Mouse (Mus musculus): ENCODE measurements around the gene Mrpl12. TPM values are rescaled to one million over a fixed set of nuclear protein-coding genes. Genes with fewer than 3 reads are reported as not detected.
"Not testable (repeated sequence)": the region's sequence is repeated elsewhere in the genome, so short reads cannot be mapped to it uniquely, and the experiment has no call there.

The Mrpl12 gene
- polyA plus RNA-seq, 1 experiment from 2014 or later, result 119 TPM

DNA sequence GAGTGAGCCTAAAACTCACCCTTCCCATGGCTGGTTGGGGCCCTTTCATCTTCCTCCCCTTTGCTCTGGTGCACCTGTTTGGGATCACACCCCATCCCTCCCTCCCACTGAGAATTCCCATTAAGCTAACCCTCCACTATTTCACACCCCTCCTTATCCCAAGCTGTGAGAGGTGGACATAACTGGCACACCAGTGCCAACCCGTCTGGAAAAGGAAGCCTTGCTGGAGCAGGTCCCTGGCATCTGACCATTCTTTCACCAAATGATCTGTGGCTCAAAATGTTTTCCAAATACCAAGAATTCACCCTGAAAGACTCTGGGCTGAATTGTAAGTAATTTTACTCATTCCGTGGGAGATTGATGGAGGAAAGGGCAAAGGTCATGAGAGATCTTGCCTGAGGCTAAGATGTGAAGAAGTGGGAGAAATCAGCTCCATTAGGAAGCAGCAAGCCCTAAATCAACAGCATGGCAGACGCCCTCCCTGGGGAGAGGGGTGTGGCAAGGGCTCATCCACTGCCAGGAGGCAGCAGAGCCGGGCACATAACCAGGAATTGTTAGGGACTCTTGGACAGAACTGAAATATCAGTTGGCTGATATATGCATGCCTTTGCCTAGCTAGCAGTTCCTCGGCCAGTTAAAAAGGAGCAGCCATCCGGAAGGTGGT lies 28.5 kb downstream of the Mrpl12 start:
- Histone ChIP-seq H3K27ac (ENCODE audit: low read length) (no peak overlapping the region), H3K9ac (replicated peaks; ENCODE audit: low read depth, low read length) (no peak overlapping the region), H3K4me2 (ENCODE audit: low read length) (no peak overlapping the region), H3K4me3 (replicated peaks; ENCODE audit: low read length) (no peak overlapping the region), H3K36me3 (ENCODE audit: control insufficient read depth, insufficient read depth) (no peaks in the 10 kb centered on the region), H3K9me3 (ENCODE audit: control insufficient read depth, low read length) (no peaks in the 10 kb centered on the region), H3K4me1 (replicated peaks; ENCODE audit: control insufficient read depth, insufficient read depth, low read length) (peaks cover 2% of the 10 kb centered on the region; the same call in 1 of the 2 replicates), H3K27me3 (replicated peaks; ENCODE audit: control insufficient read depth, insufficient read depth, low read length) (no peaks in the 10 kb centered on the region)
- ATAC-seq, result no peak
- WGBS, result 47% methylated on average over 6 of the region's 6 CpGs

DNA sequence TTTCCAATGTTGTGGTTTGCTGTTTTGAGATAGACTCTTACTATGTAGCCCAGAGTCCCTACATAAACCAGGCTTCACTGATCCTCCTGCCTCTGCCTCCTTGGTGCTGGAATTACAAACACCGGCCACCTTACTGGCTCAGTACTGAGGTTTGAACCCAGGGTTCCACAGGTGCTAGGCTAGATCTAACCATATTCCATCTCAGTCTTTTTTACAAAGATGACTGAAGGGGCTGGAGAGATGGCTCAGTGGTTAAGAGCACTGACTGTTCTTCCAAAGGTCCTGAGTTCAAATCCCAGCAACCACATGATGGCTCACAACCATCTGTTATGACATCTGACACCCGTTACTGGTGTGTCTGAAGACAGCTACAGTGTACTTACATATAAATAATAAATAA lies 29.8 kb downstream of the Mrpl12 start:
- not testable (repeated sequence) for H3K4me3 ChIP-seq (replicated peaks; ENCODE audit: low read length); H3K9ac ChIP-seq (replicated peaks; ENCODE audit: low read depth, low read length); H3K27me3 ChIP-seq (replicated peaks; ENCODE audit: control insufficient read depth, insufficient read depth, low read length); H3K36me3 ChIP-seq (ENCODE audit: control insufficient read depth, insufficient read depth); H3K4me2 ChIP-seq (ENCODE audit: low read length); H3K9me3 ChIP-seq (ENCODE audit: control insufficient read depth, low read length); H3K27ac ChIP-seq (ENCODE audit: low read length); H3K4me1 ChIP-seq (replicated peaks; ENCODE audit: control insufficient read depth, insufficient read depth, low read length); ATAC-seq
- 90% methylated on average over 2 of the region's 2 CpGs for WGBS

DNA sequence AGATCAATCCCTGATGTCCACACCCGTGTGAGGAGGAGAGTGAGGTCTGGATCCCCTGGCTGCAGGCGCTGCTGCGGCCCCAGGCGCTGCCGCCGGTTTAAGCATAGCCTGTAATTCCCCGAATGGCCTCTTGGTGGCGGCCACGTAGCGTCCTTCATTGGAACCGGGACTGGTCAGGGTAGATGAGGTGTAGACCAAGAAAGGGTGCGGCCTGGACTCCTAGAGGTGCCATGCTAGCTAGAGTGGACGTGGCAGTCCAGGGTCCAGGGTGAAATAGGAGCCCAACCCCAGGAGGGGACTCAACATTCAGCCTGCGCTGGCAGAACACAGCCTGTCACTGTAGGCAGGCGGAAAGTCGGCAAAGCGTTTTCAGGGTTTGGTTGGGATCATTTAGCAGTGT lies 31.2 kb downstream of the Mrpl12 start:
- Histone ChIP-seq H3K27me3 (replicated peaks; ENCODE audit: control insufficient read depth, insufficient read depth, low read length) (no peaks in the 10 kb centered on the region), H3K4me1 (replicated peaks; ENCODE audit: control insufficient read depth, insufficient read depth, low read length) (peaks cover 2% of the 10 kb centered on the region; the same call in 1 of the 2 replicates), H3K9ac (replicated peaks; ENCODE audit: low read depth, low read length) (no peak overlapping the region), H3K27ac (ENCODE audit: low read length) (no peak overlapping the region), H3K36me3 (ENCODE audit: control insufficient read depth, insufficient read depth) (no peaks in the 10 kb centered on the region), H3K9me3 (ENCODE audit: control insufficient read depth, low read length) (no peaks in the 10 kb centered on the region), H3K4me2 (ENCODE audit: low read length) (no peak overlapping the region), H3K4me3 (replicated peaks; ENCODE audit: low read length) (no peak overlapping the region)
- ATAC-seq, result peak; percentile 49; the same call in 1 of the 2 replicates
- 16% methylated on average over 17 of the region's 17 CpGs for WGBS

DNA sequence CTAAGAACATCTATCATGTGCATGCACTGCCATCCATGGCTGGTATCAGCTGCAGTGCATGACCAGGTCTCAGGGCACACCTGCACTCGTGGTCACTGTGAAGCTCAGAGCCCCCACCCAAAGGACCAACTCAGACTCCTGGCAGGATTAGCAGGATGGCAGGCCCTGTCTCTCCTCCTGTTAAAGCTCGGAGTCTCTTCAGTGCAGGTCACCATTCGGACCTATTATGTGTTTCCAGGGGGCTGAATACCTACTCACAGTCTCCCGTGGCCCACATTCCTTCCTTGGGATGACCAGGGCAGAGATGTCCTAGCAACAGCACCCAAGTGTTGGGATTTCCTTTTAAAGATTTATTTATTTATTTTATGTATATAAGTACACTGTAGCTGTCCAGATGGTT lies 32.7 kb downstream of the Mrpl12 start:
- no peaks in the 10 kb centered on the region for H3K9me3 ChIP-seq (ENCODE audit: control insufficient read depth, low read length)
- WGBS, result 79% methylated on average over 4 of the region's 4 CpGs
- H3K36me3 ChIP-seq (ENCODE audit: control insufficient read depth, insufficient read depth), result no peaks in the 10 kb centered on the region
- ATAC-seq, result no peak
- H3K4me3 ChIP-seq (replicated peaks; ENCODE audit: low read length), result no peak overlapping the region
- no peaks in the 10 kb centered on the region for H3K4me1 ChIP-seq (replicated peaks; ENCODE audit: control insufficient read depth, insufficient read depth, low read length)
- H3K27ac ChIP-seq (ENCODE audit: low read length), result no peak overlapping the region
- no peaks in the 10 kb centered on the region for H3K27me3 ChIP-seq (replicated peaks; ENCODE audit: control insufficient read depth, insufficient read depth, low read length)
- no peak overlapping the region for H3K4me2 ChIP-seq (ENCODE audit: low read length)
- no peak overlapping the region for H3K9ac ChIP-seq (replicated peaks; ENCODE audit: low read depth, low read length)

DNA sequence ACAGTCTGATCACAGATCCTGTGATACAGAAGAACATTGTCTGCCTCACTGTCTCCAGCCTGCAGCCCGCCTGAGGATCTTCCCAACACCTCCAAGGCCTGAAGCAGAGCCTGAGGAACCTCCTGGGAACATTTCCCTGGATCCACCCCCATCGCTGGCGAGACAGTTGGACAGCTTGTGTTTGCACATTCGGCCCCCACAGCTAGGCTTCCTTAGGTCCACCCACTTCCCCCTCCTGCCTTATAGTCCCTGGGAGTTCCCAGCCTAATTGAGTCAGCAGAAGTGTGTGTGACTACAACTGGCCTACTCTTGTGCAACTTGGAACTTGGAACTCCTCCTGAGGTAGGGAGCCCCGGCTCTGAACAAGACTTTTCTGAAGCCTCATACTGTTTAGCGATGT lies 33.6 kb downstream of the Mrpl12 start:
- no peaks in the 10 kb centered on the region for H3K4me1 ChIP-seq (replicated peaks; ENCODE audit: control insufficient read depth, insufficient read depth, low read length)
- WGBS, result 72% methylated on average over 6 of the region's 6 CpGs
- H3K9ac ChIP-seq (replicated peaks; ENCODE audit: low read depth, low read length), result no peak overlapping the region
- H3K9me3 ChIP-seq (ENCODE audit: control insufficient read depth, low read length), result no peaks in the 10 kb centered on the region
- H3K4me3 ChIP-seq (replicated peaks; ENCODE audit: low read length), result no peak overlapping the region
- no peak overlapping the region for H3K27ac ChIP-seq (ENCODE audit: low read length)
- ATAC-seq, result no peak
- no peak overlapping the region for H3K4me2 ChIP-seq (ENCODE audit: low read length)
- no peaks in the 10 kb centered on the region for H3K36me3 ChIP-seq (ENCODE audit: control insufficient read depth, insufficient read depth)
- no peaks in the 10 kb centered on the region for H3K27me3 ChIP-seq (replicated peaks; ENCODE audit: control insufficient read depth, insufficient read depth, low read length)

DNA sequence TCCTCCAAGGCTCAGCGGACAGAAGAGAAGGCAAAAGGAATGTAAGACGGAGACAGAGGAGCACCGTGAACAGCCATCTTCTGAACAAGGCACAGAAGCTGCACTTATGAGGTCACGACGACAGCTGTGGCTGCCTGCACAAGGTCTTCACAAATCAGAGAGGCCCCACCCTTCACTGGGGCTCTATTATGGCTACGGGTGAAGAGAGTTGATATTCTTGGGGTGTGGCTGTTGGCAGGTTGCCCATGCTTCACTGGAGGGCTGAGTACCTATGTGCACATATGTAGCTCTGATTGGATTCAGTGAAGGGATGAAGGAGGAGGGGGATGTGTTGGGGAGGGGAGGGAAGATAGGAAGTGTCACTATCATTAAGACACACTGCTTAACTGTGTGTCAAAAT lies 34.1 kb downstream of the Mrpl12 start:
- Histone ChIP-seq H3K9ac (replicated peaks; ENCODE audit: low read depth, low read length) (no peak overlapping the region), H3K4me1 (replicated peaks; ENCODE audit: control insufficient read depth, insufficient read depth, low read length) (no peaks in the 10 kb centered on the region), H3K4me2 (ENCODE audit: low read length) (no peak overlapping the region), H3K27me3 (replicated peaks; ENCODE audit: control insufficient read depth, insufficient read depth, low read length) (no peaks in the 10 kb centered on the region), H3K27ac (ENCODE audit: low read length) (no peak overlapping the region), H3K4me3 (replicated peaks; ENCODE audit: low read length) (no peak overlapping the region), H3K9me3 (ENCODE audit: control insufficient read depth, low read length) (no peaks in the 10 kb centered on the region), H3K36me3 (ENCODE audit: control insufficient read depth, insufficient read depth) (no peaks in the 10 kb centered on the region)
- WGBS, result 70% methylated on average over 6 of the region's 6 CpGs
- no peak for ATAC-seq

GRCm38 (mm10) chr11:120519738-120520137 lies 35.3 kb downstream of the Mrpl12 start:
- H3K4me1 ChIP-seq (replicated peaks; ENCODE audit: control insufficient read depth, insufficient read depth, low read length), result no peaks in the 10 kb centered on the region
- no peak overlapping the region for H3K4me3 ChIP-seq (replicated peaks; ENCODE audit: low read length)
- no peak overlapping the region for H3K9ac ChIP-seq (replicated peaks; ENCODE audit: low read depth, low read length)
- H3K9me3 ChIP-seq (ENCODE audit: control insufficient read depth, low read length), result no peaks in the 10 kb centered on the region
- H3K4me2 ChIP-seq (ENCODE audit: low read length), result no peak overlapping the region
- no peak overlapping the region for H3K27ac ChIP-seq (ENCODE audit: low read length)
- no peaks in the 10 kb centered on the region for H3K36me3 ChIP-seq (ENCODE audit: control insufficient read depth, insufficient read depth)
- no peak for ATAC-seq
- WGBS, result 40% methylated on average over 9 of the region's 9 CpGs
- H3K27me3 ChIP-seq (replicated peaks; ENCODE audit: control insufficient read depth, insufficient read depth, low read length), result no peaks in the 10 kb centered on the region

DNA sequence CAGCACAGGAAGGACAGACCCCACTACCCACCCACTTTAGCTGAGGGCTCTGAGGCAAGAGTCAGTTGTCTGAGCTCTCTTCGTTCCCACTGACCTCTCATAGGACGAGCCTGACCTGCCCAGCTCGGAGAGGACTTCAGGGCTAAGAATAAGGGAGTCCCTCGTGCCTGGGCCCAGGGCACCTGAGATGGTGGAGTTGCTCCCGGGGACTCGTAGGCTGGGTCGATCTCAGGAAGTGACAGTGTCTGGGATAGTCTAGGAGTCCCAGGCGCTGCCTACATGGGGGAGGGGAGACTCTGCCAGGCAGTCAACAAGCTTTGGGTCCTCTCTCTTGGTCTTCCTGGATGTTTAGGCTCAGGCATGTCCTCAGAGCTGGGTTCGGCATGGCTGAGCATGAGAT lies 36.1 kb downstream of the Mrpl12 start:
- no peak overlapping the region for H3K27ac ChIP-seq (ENCODE audit: low read length)
- H3K4me3 ChIP-seq (replicated peaks; ENCODE audit: low read length), result no peak overlapping the region
- ATAC-seq, result no peak
- no peaks in the 10 kb centered on the region for H3K9me3 ChIP-seq (ENCODE audit: control insufficient read depth, low read length)
- no peaks in the 10 kb centered on the region for H3K4me1 ChIP-seq (replicated peaks; ENCODE audit: control insufficient read depth, insufficient read depth, low read length)
- H3K4me2 ChIP-seq (ENCODE audit: low read length), result no peak overlapping the region
- 79% methylated on average over 9 of the region's 9 CpGs for WGBS
- H3K9ac ChIP-seq (replicated peaks; ENCODE audit: low read depth, low read length), result no peak overlapping the region
- H3K36me3 ChIP-seq (ENCODE audit: control insufficient read depth, insufficient read depth), result no peaks in the 10 kb centered on the region
- H3K27me3 ChIP-seq (replicated peaks; ENCODE audit: control insufficient read depth, insufficient read depth, low read length), result no peaks in the 10 kb centered on the region

DNA sequence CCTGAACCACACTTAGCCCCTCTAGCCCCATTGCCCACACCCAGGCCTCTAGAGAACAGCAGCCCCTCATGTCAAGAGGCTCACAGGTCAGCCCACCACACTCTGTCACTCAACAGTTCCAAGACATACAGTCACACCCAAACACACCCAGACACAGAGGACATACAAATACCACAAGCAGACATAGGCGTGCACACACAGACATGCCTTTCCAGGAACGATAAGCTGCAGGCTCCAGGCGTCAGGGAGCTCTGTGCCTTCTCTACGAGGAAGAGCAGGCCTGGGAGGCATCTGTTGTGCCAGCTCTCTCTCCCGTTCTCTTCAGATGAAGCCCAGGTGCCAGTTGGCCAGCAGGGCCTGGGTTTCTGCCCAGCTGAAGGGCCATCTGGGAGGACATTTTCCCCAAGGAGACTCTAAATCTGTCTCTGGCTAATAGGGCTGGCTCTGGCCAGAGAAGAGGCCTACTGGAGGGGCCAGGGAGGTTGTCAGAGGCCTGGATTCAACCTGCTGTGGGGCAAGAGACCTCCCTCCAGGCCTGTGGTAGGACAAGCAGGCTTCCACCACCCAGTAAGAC lies 36.6 kb downstream of the Mrpl12 start:
- Histone ChIP-seq H3K4me1 (replicated peaks; ENCODE audit: control insufficient read depth, insufficient read depth, low read length) (no peaks in the 10 kb centered on the region), H3K9me3 (ENCODE audit: control insufficient read depth, low read length) (no peaks in the 10 kb centered on the region), H3K9ac (replicated peaks; ENCODE audit: low read depth, low read length) (no peak overlapping the region), H3K4me2 (ENCODE audit: low read length) (no peak overlapping the region), H3K27me3 (replicated peaks; ENCODE audit: control insufficient read depth, insufficient read depth, low read length) (no peaks in the 10 kb centered on the region), H3K36me3 (ENCODE audit: control insufficient read depth, insufficient read depth) (no peaks in the 10 kb centered on the region), H3K27ac (ENCODE audit: low read length) (peak overlapping the region; percentile 21; the same call in 1 of the 2 replicates), H3K4me3 (replicated peaks; ENCODE audit: low read length) (no peak overlapping the region)
- WGBS, result 69% methylated on average over 5 of the region's 5 CpGs
- no peak for ATAC-seq
